Mouse (Mus musculus) ES-E14 (cell line): ENCODE results near the gene S100pbp.

Experiments
- CHD2 ChIP-seq: IDR thresholded peaks from 2 replicates; pipeline ENCODE4 v1.6.1; 2014; ENCODE audit warnings: mild to moderate bottlenecking, low read depth, low read length, inconsistent platforms
- HCFC1 ChIP-seq: IDR thresholded peaks from 2 replicates; pipeline ENCODE4 v1.6.1; 2012; ENCODE audit warnings: low read length, inconsistent platforms, borderline replicate concordance; ENCODE audit not compliant: insufficient read depth
- ZC3H11A ChIP-seq: IDR thresholded peaks from 2 replicates; pipeline ENCODE4 v1.6.1; 2012; ENCODE audit warnings: low read depth, mild to moderate bottlenecking, inconsistent platforms, low read length, borderline replicate concordance
- ZNF384 ChIP-seq: IDR thresholded peaks from 2 replicates; pipeline ENCODE4 v1.6.1; 2012; ENCODE audit warnings: low read depth, low read length, inconsistent platforms

DNA sequence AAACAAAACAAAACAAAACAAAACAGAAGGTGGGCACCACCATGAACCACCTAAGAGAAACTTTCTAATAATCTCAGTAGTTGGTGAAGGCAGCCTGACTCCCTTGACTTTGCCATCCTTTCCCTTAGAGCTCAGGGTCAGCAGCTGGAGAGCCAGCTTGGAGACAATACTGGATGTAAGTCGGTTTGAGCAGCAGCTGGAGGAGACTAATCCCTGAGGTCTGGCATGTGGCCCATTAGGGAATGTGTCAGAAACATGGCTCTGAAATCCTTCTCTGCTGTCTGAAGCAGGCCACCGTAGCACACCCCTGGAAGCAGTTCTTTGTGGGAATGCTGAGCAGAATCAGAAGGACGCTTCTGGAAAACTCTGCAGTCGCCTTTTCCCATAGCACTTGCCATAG lies 21.9 kb upstream of the S100pbp start:
- TF ChIP-seq CHD2 (no peak), ZNF384 (no peak), HCFC1 (no peak), ZC3H11A (no peak)
